Comparison of ENCODE assay signal across 24 mouse cellular contexts in the genomic region with DNA sequence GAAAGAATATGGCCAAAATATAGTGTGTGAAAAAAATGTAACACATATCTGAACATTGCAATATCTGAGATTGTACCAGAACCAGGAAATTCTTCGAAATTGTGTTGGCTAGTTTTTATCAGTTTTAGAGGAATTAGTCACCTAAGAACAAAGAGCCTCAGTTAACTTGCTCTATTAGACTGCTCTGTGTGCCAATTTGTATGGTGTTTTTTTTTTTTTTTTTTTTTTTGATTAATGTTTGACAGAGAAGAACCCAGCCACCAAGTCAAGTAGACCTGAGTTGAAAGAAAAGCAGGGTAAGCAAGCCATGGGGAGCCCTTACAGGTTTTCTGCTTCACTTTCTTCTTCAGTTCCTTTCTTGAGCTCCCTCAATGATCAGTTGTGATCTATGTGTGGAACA. TPM values are rescaled to one million over a fixed set of nuclear protein-coding genes. Genes with fewer than 3 reads are reported as not detected.
DNase-seq lines count a peak whose midpoint lies in the region; ATAC-seq and TF ChIP-seq lines count a peak whose summit lies in the region.
"Had no signal": no experiment of that assay in that cellular context is flagged by ENCODE, and none has a peak within 500 bp of the region (broad histone marks: within the 10 kb centered on the region; RNA-seq: fewer than 3 reads in every experiment).

No protein-coding gene starts in this region.

- no peak overlapping the region for H3K4me3 ChIP-seq in liver, adult 2 months (ENCODE audit: insufficient read depth, low read depth, low read length)
- H3K4me3 ChIP-seq in liver, postnatal 0 days (ENCODE audit: low read depth, low read length): no peak overlapping the region
- no peak overlapping the region for H3K4me3 ChIP-seq in intestine, postnatal 0 days (ENCODE audit: low read depth, low read length)
- H3K4me3 ChIP-seq in stomach, postnatal 0 days (ENCODE audit: low read depth, low read length): no peak overlapping the region
- H3K4me3 ChIP-seq: forebrain, embryonic 10.5 days; forebrain, embryonic 13.5 days; heart, adult 2 months; hindbrain, embryonic 12.5 days; hindbrain, embryonic 15.5 days had no signal

- WGBS in liver, adult 2 months: 13% methylated on average over 1 of the region's 1 CpGs
- WGBS in liver, postnatal 0 days (ENCODE audit: insufficient replicate concordance): 66% methylated on average over 1 of the region's 1 CpGs
- 50% methylated on average over 1 of the region's 1 CpGs for WGBS in intestine, postnatal 0 days
- 60% methylated on average over 1 of the region's 1 CpGs for WGBS in stomach, postnatal 0 days

- no peak overlapping the region for H3K9ac ChIP-seq in liver, adult 2 months (ENCODE audit: low read depth, low read length)
- no peak overlapping the region for H3K9ac ChIP-seq in liver, postnatal 0 days (replicated peaks)
- no peak overlapping the region for H3K9ac ChIP-seq in intestine, postnatal 0 days (ENCODE audit: low read depth, low read length)
- H3K9ac ChIP-seq in stomach, postnatal 0 days (ENCODE audit: low read length): no peak overlapping the region
- H3K9ac ChIP-seq: forebrain, embryonic 13.5 days; hindbrain, embryonic 12.5 days; hindbrain, embryonic 15.5 days had no signal

- no peak overlapping the region for H3K4me2 ChIP-seq in liver, postnatal 0 days (ENCODE audit: low read depth, low read length)
- no peak overlapping the region for H3K4me2 ChIP-seq in intestine, postnatal 0 days (replicated peaks; ENCODE audit: low read depth)
- no peak overlapping the region for H3K4me2 ChIP-seq in stomach, postnatal 0 days (replicated peaks; ENCODE audit: low read depth)
- H3K4me2 ChIP-seq: forebrain, embryonic 13.5 days; heart, embryonic 11.5 days; hindbrain, embryonic 12.5 days; hindbrain, embryonic 15.5 days had no signal

- no peaks in the 10 kb centered on the region for H3K79me2 ChIP-seq in liver, adult 2 months (ENCODE audit: control insufficient read depth, insufficient read depth, low read length)

- H3K36me3 ChIP-seq in liver, adult 2 months (ENCODE audit: control insufficient read depth, insufficient read depth, low read length): no peaks in the 10 kb centered on the region
- no peaks in the 10 kb centered on the region for H3K36me3 ChIP-seq in liver, postnatal 0 days (replicated peaks; ENCODE audit: insufficient read depth, low read length)
- no peaks in the 10 kb centered on the region for H3K36me3 ChIP-seq in intestine, postnatal 0 days (ENCODE audit: control insufficient read depth, insufficient read depth)
- no peaks in the 10 kb centered on the region for H3K36me3 ChIP-seq in stomach, postnatal 0 days (ENCODE audit: control insufficient read depth, insufficient read depth, low read length)
- H3K36me3 ChIP-seq: forebrain, embryonic 10.5 days; G1E; hindbrain, embryonic 12.5 days; hindbrain, embryonic 15.5 days had no signal

- H3K9me3 ChIP-seq in liver, postnatal 0 days (ENCODE audit: low read length): no peaks in the 10 kb centered on the region
- H3K9me3 ChIP-seq in intestine, postnatal 0 days (ENCODE audit: control insufficient read depth): no peaks in the 10 kb centered on the region
- no peaks in the 10 kb centered on the region for H3K9me3 ChIP-seq in stomach, postnatal 0 days (ENCODE audit: control insufficient read depth, low read length)
- H3K9me3 ChIP-seq: forebrain, embryonic 10.5 days; forebrain, embryonic 13.5 days; hindbrain, embryonic 12.5 days; hindbrain, embryonic 15.5 days had no signal

- no peak for TF ChIP-seq EP300 in liver, postnatal 0 days (IDR thresholded peaks at IDR 0.05; ENCODE audit: low read depth)
- no peak for TF ChIP-seq EP300 in stomach, postnatal 0 days (optimal IDR thresholded peaks at IDR 0.05)

- no peak for TF ChIP-seq POLR2A in liver, adult 2 months (IDR thresholded peaks at IDR 0.05; ENCODE audit: extremely low read depth, insufficient read depth, low read length)

- H3K4me1 ChIP-seq in liver, adult 2 months (ENCODE audit: control insufficient read depth, insufficient read depth, low read length): peaks cover 1% of the 10 kb centered on the region; the same call in 1 of the 2 replicates
- H3K4me1 ChIP-seq in liver, postnatal 0 days (ENCODE audit: insufficient read depth): no peaks in the 10 kb centered on the region
- H3K4me1 ChIP-seq in intestine, postnatal 0 days (replicated peaks; ENCODE audit: control insufficient read depth, insufficient read depth, low read length): no peaks in the 10 kb centered on the region
- no peaks in the 10 kb centered on the region for H3K4me1 ChIP-seq in stomach, postnatal 0 days (replicated peaks; ENCODE audit: control insufficient read depth, insufficient read depth)
- H3K4me1 ChIP-seq: forebrain, embryonic 10.5 days; forebrain, embryonic 13.5 days; hindbrain, embryonic 12.5 days; hindbrain, embryonic 15.5 days had no signal

- peak; percentile 83 for DNase-seq in liver, adult 2 months (ENCODE audit: extremely low read depth, low read depth, low spot score)
- no peak for DNase-seq in liver, postnatal 0 days
- DNase-seq in stomach, postnatal 0 days (ENCODE audit: low spot score): no peak
- no peak for DNase-seq in thymus, postnatal 25 days
- DNase-seq in urinary bladder, postnatal 25 days (ENCODE audit: low spot score): no peak
- DNase-seq: adrenal gland, postnatal 10 days; adrenal gland, postnatal 36 days; B cell, adult 2 months; cerebellum, adult 18-20 months; cerebellum, adult 9-10 months; cerebellum, postnatal 14 days; gastrocnemius, postnatal 10 days; gastrocnemius, postnatal 36 days; heart, adult 2 months had no signal

- ATAC-seq in liver, postnatal 0 days: no peak
- ATAC-seq in intestine, postnatal 0 days: peak; percentile 83
- ATAC-seq in stomach, postnatal 0 days (ENCODE audit: low FRiP score, low TSS enrichment): peak; percentile 92
- ATAC-seq: forebrain, embryonic 13.5 days; forebrain, embryonic 16.5 days; Patski had no signal

- H3K27ac ChIP-seq in liver, adult 2 months (replicated peaks; ENCODE audit: insufficient read depth, low read depth, low read length): no peak overlapping the region; the same call in 1 of the 2 replicates
- H3K27ac ChIP-seq in liver, postnatal 0 days (ENCODE audit: low read depth): no peak overlapping the region
- H3K27ac ChIP-seq in intestine, postnatal 0 days (ENCODE audit: low read depth, low read length): no peak overlapping the region
- no peak overlapping the region for H3K27ac ChIP-seq in stomach, postnatal 0 days (replicated peaks)
- H3K27ac ChIP-seq: forebrain, embryonic 10.5 days; forebrain, embryonic 13.5 days; heart, adult 2 months; hindbrain, embryonic 12.5 days; hindbrain, embryonic 15.5 days had no signal

- H3K27me3 ChIP-seq in liver, adult 2 months (ENCODE audit: control insufficient read depth, insufficient read depth, low read length): no peaks in the 10 kb centered on the region
- no peaks in the 10 kb centered on the region for H3K27me3 ChIP-seq in liver, postnatal 0 days (ENCODE audit: insufficient read depth, low read length)
- no peaks in the 10 kb centered on the region for H3K27me3 ChIP-seq in intestine, postnatal 0 days (replicated peaks; ENCODE audit: control insufficient read depth, insufficient read depth, low read length)
- no peaks in the 10 kb centered on the region for H3K27me3 ChIP-seq in stomach, postnatal 0 days (ENCODE audit: control insufficient read depth, insufficient read depth, low read length)
- H3K27me3 ChIP-seq: CH12.LX; forebrain, embryonic 13.5 days; hindbrain, embryonic 12.5 days; hindbrain, embryonic 15.5 days; Patski had no signal

- no peak for TF ChIP-seq CTCF in liver, adult 2 months (IDR thresholded peaks at IDR 0.05; ENCODE audit: low read depth, low read length)
- no peak for TF ChIP-seq CTCF in liver, postnatal 0 days (IDR thresholded peaks at IDR 0.05; ENCODE audit: low read depth)
- no peak for TF ChIP-seq CTCF in intestine, postnatal 0 days (IDR thresholded peaks at IDR 0.05; ENCODE audit: low read depth)
- no peak for TF ChIP-seq CTCF in stomach, postnatal 0 days (IDR thresholded peaks at IDR 0.05; ENCODE audit: low read depth)

RNA-seq across cellular contexts. Expression of gene Agmo, which starts 10.3 kb away (rescaled TPM):
- 107 and 121 TPM in 2 replicates for total RNA-seq in liver, adult 2 months (2014; rRNA removed)
- 35.3 and 39.8 TPM in 2 replicates for polyA plus RNA-seq in liver, adult 2 months (2012; rRNA removed)
- 37.2 and 43.3 TPM in 2 replicates for polyA plus RNA-seq in liver, postnatal 0 days (2015; fragmentation: Nextera tagmentation; extraction: Ambion mirVana)
- polyA plus RNA-seq in intestine, postnatal 0 days (2015; fragmentation: Nextera tagmentation; extraction: Ambion mirVana): 28.1 and 30.8 TPM in 2 replicates
- 6.9 TPM in 2 replicates for polyA plus RNA-seq in stomach, postnatal 0 days (2015; fragmentation: Nextera tagmentation; extraction: Ambion mirVana)
- polyA plus RNA-seq: Patski had no signal
